Mouse (Mus musculus): ENCODE measurements around the gene Rbms3.
A peak's percentile ranks its signal among the peaks of the same experiment; 100 is the strongest.

The Rbms3 gene

DNA sequence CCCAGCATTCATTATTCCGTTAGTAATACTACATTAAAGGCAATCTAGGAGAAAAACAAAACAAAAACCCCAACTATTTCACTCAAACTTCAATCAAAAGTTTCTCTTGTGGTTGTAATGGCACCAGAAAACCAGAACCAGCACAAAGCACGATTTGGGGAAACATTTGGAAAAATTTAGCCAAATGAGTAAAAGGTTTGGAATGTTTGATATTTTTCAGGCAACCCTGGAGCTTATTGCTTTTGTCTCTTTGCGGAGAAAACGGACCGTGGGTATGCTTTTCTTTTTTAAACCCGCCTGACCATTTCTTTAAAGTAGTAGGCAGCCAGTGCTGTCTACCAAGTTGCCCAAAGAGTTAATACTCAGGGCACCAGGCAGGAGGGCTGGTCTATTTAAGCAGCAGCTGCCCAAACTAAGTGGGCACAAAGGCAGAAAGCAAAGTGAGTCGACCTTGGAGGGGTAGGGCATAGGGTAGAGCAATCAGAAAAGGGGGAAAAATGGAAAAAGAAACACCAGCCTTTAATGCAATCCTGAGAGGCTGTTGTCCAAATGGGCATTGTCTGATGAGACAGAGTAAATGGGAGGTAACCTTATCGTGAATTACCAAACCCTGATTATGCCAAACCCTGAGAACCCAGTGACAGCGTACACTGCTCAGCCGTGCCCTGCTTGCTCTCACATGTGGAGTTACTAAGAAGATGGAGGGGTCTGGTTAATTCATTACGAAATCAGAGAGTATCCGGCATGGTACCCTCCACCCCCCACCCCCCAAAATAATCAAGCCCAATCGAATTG, 379.5 kb downstream of the Rbms3 start:
- no peak for DNase-seq

DNA sequence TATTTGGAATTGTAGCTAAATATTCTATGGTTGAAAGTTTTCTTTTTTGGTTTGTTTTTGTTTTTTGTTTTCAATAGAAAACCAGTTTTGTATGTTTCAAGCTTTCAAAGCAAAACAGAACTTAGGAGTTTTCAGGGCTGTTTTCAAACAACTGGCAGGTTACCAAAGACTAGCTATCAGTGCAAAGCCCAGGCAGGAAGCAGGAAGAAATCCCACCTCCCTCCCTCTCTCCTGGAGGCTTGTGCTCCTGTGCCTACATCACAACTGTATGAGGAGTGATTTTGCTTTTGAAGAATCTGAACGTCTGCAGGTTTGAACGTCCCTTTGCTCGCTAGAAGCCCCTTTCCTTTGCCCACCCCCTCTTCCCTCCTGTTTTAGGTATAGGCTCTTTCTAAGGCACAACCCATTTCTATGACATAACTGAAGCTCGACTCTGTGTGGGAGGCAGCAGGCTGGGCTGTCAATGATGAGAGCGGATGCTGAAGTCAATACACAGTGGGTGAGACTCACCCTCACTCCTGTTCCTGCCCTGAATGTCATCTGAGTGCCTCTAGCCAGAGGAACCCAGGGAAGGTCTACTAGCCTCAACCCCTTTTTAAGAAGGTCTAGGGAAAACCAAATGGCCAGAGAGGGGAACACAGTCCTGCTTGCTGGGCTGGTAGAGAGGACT, 382.3 kb downstream of the Rbms3 start:
- no peak for DNase-seq

DNA sequence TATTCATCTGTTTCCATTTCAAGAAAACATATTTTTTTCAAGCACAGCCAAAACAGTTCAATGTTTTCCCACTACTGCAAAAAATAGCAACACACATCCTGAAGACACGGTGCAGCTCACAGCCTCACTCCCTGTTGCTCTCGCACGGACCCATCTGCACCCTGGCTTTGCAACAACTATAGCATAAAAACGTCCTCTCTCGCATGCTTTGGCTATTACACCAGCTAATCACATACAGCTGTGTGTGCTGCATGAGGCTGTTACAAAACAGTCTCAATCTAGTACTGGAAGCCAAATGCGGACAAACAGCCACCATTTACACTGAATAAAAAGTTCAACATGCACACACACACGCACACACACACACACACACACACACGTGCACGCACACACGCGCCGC, 383.5 kb downstream of the Rbms3 start:
- no peak for DNase-seq

DNA sequence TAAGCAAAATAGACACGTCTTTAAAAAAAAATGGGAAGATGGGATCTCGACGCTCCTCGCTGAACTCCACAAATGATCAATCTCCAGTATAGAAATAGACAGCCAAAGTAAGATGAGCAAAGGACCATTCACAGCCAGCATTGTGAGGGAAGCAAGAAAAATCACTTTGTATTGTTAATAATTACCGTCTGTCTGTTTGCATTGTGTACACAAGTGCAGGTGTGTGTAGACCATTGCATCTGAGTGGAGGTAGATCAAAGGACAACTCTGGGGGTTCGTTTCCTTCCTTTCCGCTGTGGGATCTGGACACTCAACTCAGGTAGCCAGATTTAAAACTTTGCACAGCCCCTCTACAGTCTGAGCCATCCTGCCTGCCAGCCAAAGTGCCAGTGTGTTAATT, 386.3 kb downstream of the Rbms3 start:
- DNase-seq: no peak

- DNase-seq: no peak
Measured at GRCm38 (mm10) chr9:117234726-117235075, 395.0 kb downstream of the Rbms3 start.

DNA sequence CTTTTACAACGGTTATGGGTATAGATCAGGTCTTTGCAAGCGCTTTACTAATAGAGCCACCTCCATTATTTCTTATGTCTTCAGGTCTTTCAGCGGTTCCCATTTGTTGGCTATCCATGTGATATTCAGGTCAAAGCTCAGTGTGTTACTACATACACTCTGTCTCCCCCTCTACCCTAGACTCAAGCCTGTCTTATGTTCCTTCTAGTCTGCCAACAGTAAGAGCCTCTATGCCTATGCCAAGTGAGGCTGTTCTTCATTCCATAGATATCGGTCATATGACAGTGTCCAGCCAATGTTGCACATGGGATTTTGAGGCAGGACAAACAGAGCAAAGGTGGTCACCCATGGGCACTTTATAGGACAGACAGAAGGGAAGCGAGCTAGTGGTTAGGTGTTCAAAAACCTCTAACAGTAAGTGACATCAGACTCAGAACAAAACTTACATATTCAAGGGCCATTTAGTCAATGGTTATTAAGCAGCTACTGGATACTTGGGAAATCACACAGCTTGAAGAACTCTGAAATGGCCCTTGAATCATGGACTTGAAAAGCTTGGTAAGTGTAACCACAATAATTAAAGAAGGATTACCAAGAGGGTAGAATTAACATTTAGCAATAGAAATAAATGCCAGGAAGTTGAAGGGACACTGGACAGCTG, 395.5 kb downstream of the Rbms3 start:
- DNase-seq: no peak

DNA sequence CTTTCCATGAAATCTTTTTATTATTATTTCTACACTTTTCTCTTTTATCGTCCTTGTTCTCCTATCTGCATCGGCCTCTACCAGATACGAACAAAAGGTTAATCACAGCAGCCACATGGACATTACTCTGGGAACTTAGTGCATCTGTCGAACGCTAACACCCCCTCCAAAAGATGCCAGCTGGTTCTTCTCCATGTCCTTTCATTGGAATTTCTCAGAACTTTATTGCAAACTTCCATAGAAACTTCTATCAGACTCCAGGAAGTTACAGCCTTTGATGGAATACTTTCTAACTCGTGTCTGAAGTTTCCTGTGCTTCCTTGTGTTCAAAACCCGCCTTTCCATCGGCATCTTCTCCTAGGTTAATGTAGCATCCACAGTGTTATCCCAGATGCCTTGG, 407.0 kb downstream of the Rbms3 start:
- DNase-seq: no peak

- DNase-seq: no peak
Measured at GRCm38 (mm10) chr9:117221481-117221880, 408.2 kb downstream of the Rbms3 start.

GRCm38 (mm10) chr9:117216026-117216755, 413.5 kb downstream of the Rbms3 start:
- no peak for DNase-seq

DNA sequence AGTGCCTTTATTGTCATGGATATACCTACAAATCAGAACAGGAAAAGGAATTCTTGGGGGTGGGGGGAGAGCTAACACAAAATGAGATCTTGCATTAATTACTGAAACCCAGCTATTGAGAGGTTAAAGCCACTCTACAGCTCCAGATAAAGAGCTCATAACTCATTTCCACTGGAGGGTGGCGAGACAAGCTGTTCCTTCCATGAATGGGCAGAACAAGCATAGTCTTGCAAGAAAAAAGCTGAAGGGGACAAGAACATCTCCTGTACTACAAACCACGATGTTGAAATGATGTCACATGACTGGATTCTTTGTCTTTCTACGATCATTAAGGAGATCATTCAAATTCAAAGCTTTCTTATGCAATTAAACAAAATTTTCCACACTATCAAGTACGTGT, 417.7 kb downstream of the Rbms3 start:
- no peak for DNase-seq

DNA sequence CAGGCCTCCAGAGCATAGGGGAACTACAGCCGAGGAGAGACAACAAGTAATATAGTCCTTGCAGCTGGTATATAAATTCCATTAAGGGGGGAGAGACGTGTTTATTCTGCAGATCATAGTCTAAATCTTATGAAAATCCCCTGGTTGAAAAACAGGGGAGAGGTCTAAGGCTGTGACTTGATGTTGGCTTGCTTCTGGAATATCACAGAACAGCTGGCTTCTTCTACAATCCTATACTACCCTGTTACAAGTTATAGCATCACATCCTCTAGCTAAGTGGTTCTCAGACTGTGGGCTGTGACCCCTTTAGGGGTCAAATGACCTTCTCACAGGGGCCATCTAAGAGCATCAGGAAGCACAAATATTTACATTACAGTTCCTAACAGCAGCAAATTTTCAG, 419.4 kb downstream of the Rbms3 start:
- DNase-seq: no peak

DNA sequence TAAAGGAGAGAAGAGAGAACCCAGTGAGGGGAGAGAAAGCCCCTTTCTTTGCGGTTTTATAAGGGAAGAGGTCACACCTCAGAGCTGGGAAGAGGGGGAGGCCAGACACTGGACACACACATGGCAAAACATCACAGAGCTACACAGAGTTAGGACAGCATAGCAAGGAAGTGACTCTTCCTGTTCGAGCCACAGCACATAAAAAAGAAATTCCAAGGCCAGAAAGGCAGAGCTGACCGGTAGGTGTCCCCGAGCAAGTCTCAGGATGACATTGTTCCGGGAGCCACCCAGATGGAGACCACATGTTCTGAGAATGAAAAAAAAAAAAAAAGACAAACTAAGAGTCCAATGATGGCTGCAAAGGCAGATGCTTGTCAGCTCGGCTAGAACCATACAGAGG, 424.3 kb downstream of the Rbms3 start:
- no peak for DNase-seq

- no peak for DNase-seq
Measured at GRCm38 (mm10) chr9:117200067-117200658, 429.6 kb downstream of the Rbms3 start.

- no peak for DNase-seq
Measured at GRCm38 (mm10) chr9:117197531-117197930, 432.2 kb downstream of the Rbms3 start.

- DNase-seq: peak; percentile 31
Measured at GRCm38 (mm10) chr9:117192565-117193540, 436.9 kb downstream of the Rbms3 start.

DNA sequence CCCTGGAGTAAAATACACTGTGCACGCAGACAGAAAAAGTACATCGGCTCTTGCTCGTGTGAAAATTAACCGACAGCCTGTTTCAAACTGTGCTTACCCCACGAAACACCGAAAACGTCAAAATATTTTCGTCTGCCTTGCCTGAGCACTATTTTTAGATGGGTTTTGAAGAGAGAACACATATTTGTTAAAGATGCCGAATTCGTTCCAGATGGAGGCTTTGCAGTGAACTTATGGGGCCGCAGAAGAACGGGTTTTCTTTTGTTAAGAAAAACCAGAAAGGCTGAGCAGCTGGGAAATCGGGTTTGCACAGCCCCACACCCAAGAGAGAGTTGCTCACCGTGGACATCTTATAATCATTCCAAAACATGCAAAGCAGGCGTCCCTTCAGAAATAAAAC, 437.6 kb downstream of the Rbms3 start:
- peak; percentile 22 for DNase-seq

GRCm38 (mm10) chr9:117188406-117188805, 441.3 kb downstream of the Rbms3 start:
- DNase-seq: no peak

GRCm38 (mm10) chr9:117187116-117188034, 442.3 kb downstream of the Rbms3 start:
- no peak for DNase-seq

- no peak for DNase-seq
Measured at GRCm38 (mm10) chr9:117180658-117181057, 449.1 kb downstream of the Rbms3 start.

- no peak for DNase-seq
Measured at GRCm38 (mm10) chr9:117178366-117178765, 451.3 kb downstream of the Rbms3 start.

DNA sequence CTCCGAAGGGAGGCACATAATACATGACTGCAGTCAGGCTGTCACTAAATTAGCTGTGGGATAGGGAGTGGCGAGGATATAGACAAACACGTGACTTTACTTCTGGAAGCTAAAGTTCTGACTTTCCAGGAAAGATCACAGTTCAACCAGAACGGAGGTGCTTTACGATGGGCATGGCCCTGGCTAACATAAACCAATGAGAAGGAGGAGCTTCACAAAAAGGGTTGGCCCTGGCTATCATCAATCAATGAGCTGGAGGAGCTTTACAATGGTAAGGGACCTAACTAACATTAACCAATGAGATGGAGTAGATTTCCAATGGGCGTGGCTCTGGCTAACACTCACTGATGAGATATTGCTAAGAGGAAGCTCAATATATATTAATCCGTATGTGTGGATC, 457.2 kb downstream of the Rbms3 start:
- no peak for DNase-seq

All from right cerebral cortex, postnatal 25 days (tissue).